ENCODE assay signal across 9 mouse cellular contexts in genomic region chr19:18758916-18759315, GRCm38 (mm10). TPM values are rescaled to one million over a fixed set of nuclear protein-coding genes. Genes with fewer than 3 reads are reported as not detected.
DNase-seq lines count a peak whose midpoint lies in the region; ATAC-seq and TF ChIP-seq lines count a peak whose summit lies in the region.
"Had no signal": no experiment of that assay in that cellular context is flagged by ENCODE, and none has a peak within 500 bp of the region (broad histone marks: within the 10 kb centered on the region; RNA-seq: fewer than 3 reads in every experiment).

No protein-coding gene starts in this region.

- H3K4me2 ChIP-seq in hindbrain, embryonic 11.5 days (replicated peaks; ENCODE audit: low read depth, low read length): no peak overlapping the region
- no peak overlapping the region for H3K4me2 ChIP-seq in hindbrain, embryonic 16.5 days (ENCODE audit: low read length)
- H3K4me2 ChIP-seq in stomach, postnatal 0 days (replicated peaks; ENCODE audit: low read depth): no peak overlapping the region

- DNase-seq in hindbrain, embryonic 11.5 days (ENCODE audit: low spot score): peak; percentile 7
- peak; percentile 85 for DNase-seq in Patski (ENCODE audit: low read depth, low spot score)
- DNase-seq in fibroblast of lung, adult 2 months (ENCODE audit: low read depth): peak; percentile 78
- peak; percentile 50 for DNase-seq in lung, postnatal 36 days
- no peak for DNase-seq in layer of hippocampus, adult 9-10 months (ENCODE audit: low spot score)
- no peak for DNase-seq in stomach, postnatal 0 days (ENCODE audit: low spot score)
- DNase-seq: heart, postnatal 4 days; thymus, postnatal 14 days had no signal

- no peak overlapping the region for H3K4me3 ChIP-seq in hindbrain, embryonic 11.5 days (ENCODE audit: low read depth, low read length)
- H3K4me3 ChIP-seq in hindbrain, embryonic 16.5 days (ENCODE audit: low read length): no peak overlapping the region
- H3K4me3 ChIP-seq in stomach, postnatal 0 days (ENCODE audit: low read depth, low read length): no peak overlapping the region

- in situ Hi-C loops in Patski (cut with MboI; ENCODE audit: low pct_unique_long_range_greater_than_20kb): no loop called here

- no peak overlapping the region for H3K9ac ChIP-seq in hindbrain, embryonic 11.5 days (ENCODE audit: low read depth, low read length)
- no peak overlapping the region for H3K9ac ChIP-seq in hindbrain, embryonic 16.5 days (ENCODE audit: low read depth, low read length)
- no peak overlapping the region for H3K9ac ChIP-seq in stomach, postnatal 0 days (ENCODE audit: low read length)

- no peak for TF ChIP-seq EP300 in stomach, postnatal 0 days (optimal IDR thresholded peaks at IDR 0.05)

- H3K27ac ChIP-seq in hindbrain, embryonic 11.5 days (ENCODE audit: low read depth, low read length): no peak overlapping the region
- no peak overlapping the region for H3K27ac ChIP-seq in hindbrain, embryonic 16.5 days (ENCODE audit: low read depth, low read length)
- H3K27ac ChIP-seq in stomach, postnatal 0 days (replicated peaks): no peak overlapping the region

- ATAC-seq in hindbrain, embryonic 11.5 days (ENCODE audit: low FRiP score): no peak
- no peak for ATAC-seq in hindbrain, embryonic 16.5 days
- ATAC-seq in Patski: peak; percentile 99
- no peak for ATAC-seq in stomach, postnatal 0 days (ENCODE audit: low FRiP score, low TSS enrichment)

- no peaks in the 10 kb centered on the region for H3K27me3 ChIP-seq in hindbrain, embryonic 11.5 days (ENCODE audit: control insufficient read depth, insufficient read depth, low read length)
- no peaks in the 10 kb centered on the region for H3K27me3 ChIP-seq in hindbrain, embryonic 16.5 days (replicated peaks; ENCODE audit: control insufficient read depth, insufficient read depth, low read length)
- H3K27me3 ChIP-seq in Patski: no peaks in the 10 kb centered on the region
- H3K27me3 ChIP-seq in stomach, postnatal 0 days (ENCODE audit: control insufficient read depth, insufficient read depth, low read length): no peaks in the 10 kb centered on the region

- no peaks in the 10 kb centered on the region for H3K36me3 ChIP-seq in hindbrain, embryonic 11.5 days (ENCODE audit: control insufficient read depth, insufficient read depth, low read length)
- H3K36me3 ChIP-seq in hindbrain, embryonic 16.5 days (ENCODE audit: control insufficient read depth, insufficient read depth, low read length): no peaks in the 10 kb centered on the region
- H3K36me3 ChIP-seq in stomach, postnatal 0 days (ENCODE audit: control insufficient read depth, insufficient read depth, low read length): no peaks in the 10 kb centered on the region

- POLR2A ChIA-PET in Patski (lab: Charles Lee): no interaction called here

- CTCF ChIA-PET in Patski (lab: Charles Lee): no interaction called here

- no peaks in the 10 kb centered on the region for H3K4me1 ChIP-seq in hindbrain, embryonic 11.5 days (replicated peaks; ENCODE audit: control insufficient read depth, insufficient read depth, low read length)
- H3K4me1 ChIP-seq in hindbrain, embryonic 16.5 days (ENCODE audit: control insufficient read depth, insufficient read depth, low read depth, low read length): no peaks in the 10 kb centered on the region
- no peaks in the 10 kb centered on the region for H3K4me1 ChIP-seq in stomach, postnatal 0 days (replicated peaks; ENCODE audit: control insufficient read depth, insufficient read depth)

- no peak for TF ChIP-seq CTCF in Patski (IDR thresholded peaks at IDR 0.05)
- no peak for TF ChIP-seq CTCF in stomach, postnatal 0 days (IDR thresholded peaks at IDR 0.05; ENCODE audit: low read depth)

- no peaks in the 10 kb centered on the region for H3K9me3 ChIP-seq in hindbrain, embryonic 11.5 days (ENCODE audit: control insufficient read depth, low read length)
- no peaks in the 10 kb centered on the region for H3K9me3 ChIP-seq in hindbrain, embryonic 16.5 days (ENCODE audit: control insufficient read depth, low read length)
- H3K9me3 ChIP-seq in stomach, postnatal 0 days (ENCODE audit: control insufficient read depth, low read length): no peaks in the 10 kb centered on the region

- 22% methylated on average over 9 of the region's 9 CpGs for WGBS in hindbrain, embryonic 11.5 days
- 25% methylated on average over 9 of the region's 9 CpGs for WGBS in hindbrain, embryonic 16.5 days
- 53% methylated on average over 9 of the region's 9 CpGs for WGBS in stomach, postnatal 0 days

RNA-seq across cellular contexts. Expression of gene Trpm6, which starts 9.1 kb away (rescaled TPM):
- 0.25 and 0.43 TPM in 2 replicates for polyA plus RNA-seq in hindbrain, embryonic 11.5 days (2014; fragmentation: Nextera tagmentation; extraction: Ambion mirVana)
- polyA plus RNA-seq in hindbrain, embryonic 16.5 days (2015; fragmentation: Nextera tagmentation; extraction: Ambion mirVana): 0.39 and 0.43 TPM in 2 replicates
- 0.67 TPM for polyA plus RNA-seq in Patski (2021)
- polyA plus RNA-seq in stomach, postnatal 0 days (2015; fragmentation: Nextera tagmentation; extraction: Ambion mirVana): 0.01 and 0.05 TPM in 2 replicates

RNA-seq across cellular contexts. Expression of gene D030056L22Rik, which starts 45.9 kb away (rescaled TPM):
- polyA plus RNA-seq in hindbrain, embryonic 11.5 days (2014; fragmentation: Nextera tagmentation; extraction: Ambion mirVana): 78.6 and 92.3 TPM in 2 replicates
- 45.0 and 46.0 TPM in 2 replicates for polyA plus RNA-seq in hindbrain, embryonic 16.5 days (2015; fragmentation: Nextera tagmentation; extraction: Ambion mirVana)
- polyA plus RNA-seq in Patski (2021): 51.9 TPM
- 11.4 and 12.8 TPM in 2 replicates for polyA plus RNA-seq in stomach, postnatal 0 days (2015; fragmentation: Nextera tagmentation; extraction: Ambion mirVana)

Comparison
In these comparisons a context has a peak if more than half of its experiments do, and no peak if none do; other contexts are left out.
1. DNase-seq: peak in hindbrain, embryonic 11.5 days (single experiment), Patski (single experiment), fibroblast of lung, adult 2 months (single experiment) and lung, postnatal 36 days (single experiment); none in layer of hippocampus, adult 9-10 months (single experiment) and stomach, postnatal 0 days (single experiment).